8 mouse cellular contexts compared by ENCODE assay signal in the genomic region with DNA sequence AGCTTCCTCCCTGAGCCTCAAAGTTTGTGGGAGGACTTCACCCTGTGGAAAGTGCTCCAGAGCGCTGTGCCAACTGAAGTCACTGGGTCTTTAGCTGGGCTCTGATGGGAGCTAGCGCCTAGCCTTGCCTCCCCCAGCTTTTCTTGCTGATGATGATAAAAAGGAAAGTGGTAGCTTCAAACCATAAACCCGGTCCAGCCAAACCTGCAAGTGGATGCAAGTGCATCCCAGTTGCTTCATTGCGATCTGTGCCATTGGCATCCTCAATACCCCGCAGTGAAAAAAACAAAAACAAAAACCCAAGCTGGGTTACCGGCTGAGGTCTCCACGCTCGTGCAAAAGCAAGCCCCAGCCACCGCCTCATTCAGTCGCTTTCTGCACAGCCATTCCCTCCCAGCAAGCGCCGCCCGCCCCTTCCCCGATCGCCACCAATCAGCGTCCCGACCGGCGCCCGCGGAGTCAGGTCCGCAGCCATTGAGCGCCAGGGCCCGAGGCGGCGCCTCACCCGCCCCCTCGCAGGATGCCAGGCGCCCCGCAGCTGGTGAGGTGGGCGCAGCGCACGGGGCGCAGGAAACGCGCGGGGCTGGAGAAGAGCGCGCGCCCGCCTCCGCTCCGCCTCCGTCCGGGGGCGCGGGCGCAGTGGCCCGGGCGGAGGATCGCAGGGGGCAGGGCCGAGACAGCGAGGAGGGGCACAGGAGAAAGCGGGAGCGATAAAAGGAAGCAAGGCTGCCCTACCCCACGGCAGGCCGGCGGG. TPM values are rescaled to one million over a fixed set of nuclear protein-coding genes. Genes with fewer than 3 reads are reported as not detected.
DNase-seq lines count a peak whose midpoint lies in the region; ATAC-seq and TF ChIP-seq lines count a peak whose summit lies in the region.

A gene (plus strand): TSS at position 550 of the 754 bp plus-strand sequence.

- WGBS in hindbrain, embryonic 12.5 days = under 1% methylated on average over 54 of the region's 58 CpGs

- no peak for TF ChIP-seq CTCF in Patski (IDR thresholded peaks at IDR 0.05)

- peak within 1 kb of the TSS; percentile 89 for H3K27ac ChIP-seq in hindbrain, embryonic 12.5 days

- peaks cover 8% of the 10 kb centered on the region; the same call in 1 of the 2 replicates for H3K36me3 ChIP-seq in hindbrain, embryonic 12.5 days

- no peaks in the 10 kb centered on the region for H3K27me3 ChIP-seq in Patski
- peaks cover 17% of the 10 kb centered on the region for H3K27me3 ChIP-seq in hindbrain, embryonic 12.5 days

- H3K9ac ChIP-seq in hindbrain, embryonic 12.5 days = peak within 1 kb of the TSS; percentile 81

- peak; percentile 31 for DNase-seq in Patski (ENCODE audit: low read depth, low spot score)
- peak; percentile 95 to 97 for DNase-seq in cerebellum, postnatal 10 days
- DNase-seq in frontal cortex, postnatal 10 days (ENCODE audit: low spot score in 2 of 2) = peak; percentile 85 to 92
- DNase-seq in layer of hippocampus, postnatal 14 days (ENCODE audit: low spot score in 2 of 2) = peak; percentile 88 to 93
- peak; percentile 93 for DNase-seq in lung, postnatal 10 days
- DNase-seq in ovary, postnatal 14 days (ENCODE audit: low spot score) = peak; percentile 81
- DNase-seq in thymus, postnatal 10 days (ENCODE audit: low spot score in 2 of 2) = peak; percentile 92 to 94

- H3K9me3 ChIP-seq in hindbrain, embryonic 12.5 days (replicated peaks) = no peaks in the 10 kb centered on the region

- peak; percentile 95 for ATAC-seq in Patski
- ATAC-seq in hindbrain, embryonic 12.5 days (ENCODE audit: low FRiP score) = peak; percentile 96

- peaks cover 19% of the 10 kb centered on the region for H3K4me1 ChIP-seq in hindbrain, embryonic 12.5 days

- H3K4me2 ChIP-seq in hindbrain, embryonic 12.5 days (replicated peaks) = peak within 1 kb of the TSS; percentile 98

- in situ Hi-C loops in Patski (cut with MboI; ENCODE audit: low pct_unique_long_range_greater_than_20kb) = no loop called here

- POLR2A ChIA-PET in Patski (lab: Charles Lee) = interaction anchor here (0.7 to 0.9 kb wide), 2 partner anchors 116 to 125 kb away, joined by 3 to 4 read pairs; no protein-coding TSS in a partner anchor

- peak within 1 kb of the TSS; percentile 85 for H3K4me3 ChIP-seq in hindbrain, embryonic 12.5 days

- CTCF ChIA-PET in Patski (lab: Charles Lee) = no interaction called here

RNA-seq across cellular contexts. Expression of the gene that starts here (rescaled TPM):
- 10.6 TPM for polyA plus RNA-seq in Patski (2021)
- 9.0 and 9.6 TPM in 2 replicates for polyA plus RNA-seq in hindbrain, embryonic 12.5 days (2016; fragmentation: Nextera tagmentation; extraction: Ambion mirVana)
- 10 to 100 TPM; 17.3 to 18.7 TPM for total RNA-seq in layer of hippocampus, postnatal 14 days (2021)

Comparison
In these comparisons a context has a peak if more than half of its experiments do, and no peak if none do; other contexts are left out.
1. Peak in every context shown above with its lines: DNase-seq, ATAC-seq, H3K4me3 ChIP-seq and H3K27ac ChIP-seq.
2. DNase-seq: peak in every context shown above with its lines; median percentile 96 in cerebellum, postnatal 10 days; 93 in lung, postnatal 10 days; 93 in thymus, postnatal 10 days; 90 in layer of hippocampus, postnatal 14 days; 88 in frontal cortex, postnatal 10 days; 81 in ovary, postnatal 14 days; 31 in Patski.